Mouse (Mus musculus) heart, embryonic 14.5 days (tissue): ENCODE data around the gene Olfr322. TPM values are rescaled to one million over a fixed set of nuclear protein-coding genes. Genes with fewer than 3 reads are reported as not detected.

Experiments used
- polyA plus RNA-seq: library from polyadenylated mRNA; unstranded; fragments of >200 nt; fragmentation: Nextera tagmentation; extraction: Ambion mirVana; gene quantifications from 2 replicates; pipeline ENCODE4 v1.2.1, GENCODE M21; 2014

Gene Olfr322
- polyA plus RNA-seq, 1 experiment from 2014 or later, result not detected

Other genes with a start within 250 kb of the Olfr322 start
- not detected in 2 replicates for gene 1810065E05Rik, start 237.7 kb upstream of the Olfr322 start, polyA plus RNA-seq
- not detected in 2 replicates for gene Gm12253, start 226.2 kb upstream of the Olfr322 start, polyA plus RNA-seq
- not detected in 2 replicates for gene Lypd9, start 205.9 kb upstream of the Olfr322 start, polyA plus RNA-seq
- not detected in 2 replicates for gene Olfr30, start 196.5 kb upstream of the Olfr322 start, polyA plus RNA-seq
- gene Olfr332, start 166.2 kb upstream of the Olfr322 start, polyA plus RNA-seq, result not detected in 2 replicates
- not detected in 2 replicates for gene Olfr331, start 156.2 kb upstream of the Olfr322 start, polyA plus RNA-seq
- gene Olfr330, start 123.9 kb upstream of the Olfr322 start, polyA plus RNA-seq, result not detected in 2 replicates
- not detected in 2 replicates for gene Olfr329-ps, start 112.4 kb upstream of the Olfr322 start, polyA plus RNA-seq
- not detected in 2 replicates for gene Olfr328, start 103.1 kb upstream of the Olfr322 start, polyA plus RNA-seq
- not detected in 2 replicates for gene Olfr224, start 88.2 kb upstream of the Olfr322 start, polyA plus RNA-seq
- gene Olfr325, start 81.1 kb upstream of the Olfr322 start, polyA plus RNA-seq, result not detected in 2 replicates
- not detected in 2 replicates for gene Olfr324, start 63.7 kb upstream of the Olfr322 start, polyA plus RNA-seq
- gene 2210407C18Rik, start 42.7 kb upstream of the Olfr322 start, polyA plus RNA-seq, result not detected in 2 replicates
- gene Olfr323, start 28.3 kb upstream of the Olfr322 start, polyA plus RNA-seq, result not detected in 2 replicates
- gene Trim58, start 18.3 kb upstream of the Olfr322 start, polyA plus RNA-seq, result 0.15 TPM in 1 of 2 replicates, not detected in the other
- not detected in 2 replicates for gene Olfr320, start 22.3 kb downstream of the Olfr322 start, polyA plus RNA-seq
- not detected in 2 replicates for gene Olfr319, start 40.4 kb downstream of the Olfr322 start, polyA plus RNA-seq
- not detected in 2 replicates for gene Olfr318, start 65.2 kb downstream of the Olfr322 start, polyA plus RNA-seq
- gene Olfr317, start 80.4 kb downstream of the Olfr322 start, polyA plus RNA-seq, result not detected in 2 replicates
- gene Olfr316, start 94.0 kb downstream of the Olfr322 start, polyA plus RNA-seq, result not detected in 2 replicates
- not detected in 2 replicates for gene Olfr315, start 114.4 kb downstream of the Olfr322 start, polyA plus RNA-seq
- 0.07 TPM in 1 of 2 replicates, not detected in the other for gene Olfr314, start 124.2 kb downstream of the Olfr322 start, polyA plus RNA-seq
- gene Fam183b, start 143.2 kb downstream of the Olfr322 start, polyA plus RNA-seq, result 0.39 and 0.53 TPM in 2 replicates
- 0.08 and 0.19 TPM in 2 replicates for gene Olfr313, start 156.2 kb downstream of the Olfr322 start, polyA plus RNA-seq
- 0.20 and 0.27 TPM in 2 replicates for gene Olfr312, start 170.5 kb downstream of the Olfr322 start, polyA plus RNA-seq
- 0.27 and 0.45 TPM in 2 replicates for gene Olfr311, start 180.5 kb downstream of the Olfr322 start, polyA plus RNA-seq
- gene Gm12258, start 188.4 kb downstream of the Olfr322 start, polyA plus RNA-seq, result 4.6 and 5.5 TPM in 2 replicates
- 4.0 and 4.8 TPM in 2 replicates for gene 2810021J22Rik, start 208.4 kb downstream of the Olfr322 start, polyA plus RNA-seq
- 5.3 and 6.0 TPM in 2 replicates for gene Zfp39, start 245.4 kb downstream of the Olfr322 start, polyA plus RNA-seq